Mouse (Mus musculus): ENCODE measurements at regions not wholly inside any gene's neighbourhood (a gene's known extent, or its start where the extent isn't known, plus 50 kb on each side); places are given as distances from the start of the nearest gene placed in this dataset.

DNA sequence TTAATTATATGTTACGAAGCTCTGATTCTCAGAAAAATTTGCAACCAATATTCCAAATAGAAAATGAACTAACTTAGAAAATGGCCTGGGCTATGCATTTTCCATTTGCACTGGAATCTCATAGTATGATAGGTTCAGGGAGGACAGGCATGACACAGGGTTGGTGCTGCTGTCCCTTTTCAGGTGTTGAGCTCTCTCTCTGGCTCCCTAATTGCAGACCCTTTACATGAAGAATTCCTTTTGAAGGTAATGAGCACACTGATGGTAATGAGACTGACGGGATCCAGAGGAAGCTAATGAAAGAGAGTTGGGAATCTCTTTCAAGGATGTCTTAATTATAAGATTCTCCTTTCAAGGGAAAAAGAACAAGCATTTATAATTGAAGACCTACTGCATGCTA lies 87.6 kb downstream of the Serpinb8 start:
- no peaks in the 10 kb centered on the region for H3K9me3 ChIP-seq (ENCODE audit: control insufficient read depth, low read length)
- 45% methylated on average over 2 of the region's 2 CpGs for WGBS

GRCm38 (mm10) chr1:107696858-107697257 lies 107.1 kb downstream of the Serpinb8 start:
- DNase-seq (ENCODE audit: low spot score), result no peak
- Histone ChIP-seq H3K4me2 (ENCODE audit: low read depth, low read length, severe bottlenecking) (no peak overlapping the region), H3K27me3 (ENCODE audit: control insufficient read depth, insufficient read depth, low read length) (no peaks in the 10 kb centered on the region), H3K4me1 (replicated peaks; ENCODE audit: control insufficient read depth, insufficient read depth, low read length) (no peaks in the 10 kb centered on the region), H3K27ac (ENCODE audit: low read depth, low read length) (no peak overlapping the region), H3K4me3 (ENCODE audit: low read depth, low read length) (no peak overlapping the region), H3K9me3 (ENCODE audit: control insufficient read depth, low read length) (no peaks in the 10 kb centered on the region), H3K36me3 (ENCODE audit: control insufficient read depth, insufficient read depth, low read length) (no peaks in the 10 kb centered on the region), H3K9ac (ENCODE audit: low read length) (no peak overlapping the region)
- no peak for ATAC-seq (replicated peaks; ENCODE audit: low FRiP score)
- WGBS, result 15% methylated on average over 2 of the region's 2 CpGs

More for the DNA sequence above, 87.6 kb downstream of the Serpinb8 start:
- Histone ChIP-seq H3K36me3 (ENCODE audit: control insufficient read depth, insufficient read depth, low read length) (no peaks in the 10 kb centered on the region), H3K27me3 (ENCODE audit: control insufficient read depth, insufficient read depth, low read length) (no peaks in the 10 kb centered on the region), H3K4me3 (ENCODE audit: low read depth, low read length) (no peak overlapping the region), H3K9ac (ENCODE audit: low read length) (no peak overlapping the region), H3K4me2 (ENCODE audit: low read depth, low read length, severe bottlenecking) (no peak overlapping the region), H3K27ac (ENCODE audit: low read depth, low read length) (no peak overlapping the region), H3K4me1 (replicated peaks; ENCODE audit: control insufficient read depth, insufficient read depth, low read length) (no peaks in the 10 kb centered on the region)
- no peak for DNase-seq (ENCODE audit: low spot score)
- peak; percentile 89 for ATAC-seq (replicated peaks; ENCODE audit: low FRiP score)

- Histone ChIP-seq H3K27me3 (ENCODE audit: control insufficient read depth, insufficient read depth, low read length) (no peaks in the 10 kb centered on the region), H3K4me3 (ENCODE audit: low read depth, low read length) (no peak overlapping the region), H3K9ac (ENCODE audit: low read length) (no peak overlapping the region), H3K4me2 (ENCODE audit: low read depth, low read length, severe bottlenecking) (no peak overlapping the region), H3K9me3 (ENCODE audit: control insufficient read depth, low read length) (no peaks in the 10 kb centered on the region), H3K27ac (ENCODE audit: low read depth, low read length) (no peak overlapping the region), H3K36me3 (ENCODE audit: control insufficient read depth, insufficient read depth, low read length) (no peaks in the 10 kb centered on the region), H3K4me1 (replicated peaks; ENCODE audit: control insufficient read depth, insufficient read depth, low read length) (no peaks in the 10 kb centered on the region)
- DNase-seq (ENCODE audit: low spot score) (no peak), ATAC-seq (replicated peaks; ENCODE audit: low FRiP score) (no peak)
Observed at GRCm38 (mm10) chr1:107706108-107706548, 116.3 kb downstream of the Serpinb8 start.

GRCm38 (mm10) chr1:107708601-107709000 lies 118.8 kb downstream of the Serpinb8 start:
- no peak for ATAC-seq (replicated peaks; ENCODE audit: low FRiP score)
- H3K27me3 ChIP-seq (ENCODE audit: control insufficient read depth, insufficient read depth, low read length), result no peaks in the 10 kb centered on the region
- H3K4me1 ChIP-seq (replicated peaks; ENCODE audit: control insufficient read depth, insufficient read depth, low read length), result no peaks in the 10 kb centered on the region
- no peak overlapping the region for H3K4me2 ChIP-seq (ENCODE audit: low read depth, low read length, severe bottlenecking)
- no peak overlapping the region for H3K4me3 ChIP-seq (ENCODE audit: low read depth, low read length)
- H3K36me3 ChIP-seq (ENCODE audit: control insufficient read depth, insufficient read depth, low read length), result no peaks in the 10 kb centered on the region
- no peak for DNase-seq (ENCODE audit: low spot score)
- 96% methylated on average over 5 of the region's 5 CpGs for WGBS
- H3K9me3 ChIP-seq (ENCODE audit: control insufficient read depth, low read length), result no peaks in the 10 kb centered on the region
- H3K27ac ChIP-seq (ENCODE audit: low read depth, low read length), result no peak overlapping the region
- H3K9ac ChIP-seq (ENCODE audit: low read length), result no peak overlapping the region

- H3K4me3 ChIP-seq (ENCODE audit: low read depth, low read length), result no peak overlapping the region
- H3K9me3 ChIP-seq (ENCODE audit: control insufficient read depth, low read length), result no peaks in the 10 kb centered on the region
- H3K36me3 ChIP-seq (ENCODE audit: control insufficient read depth, insufficient read depth, low read length), result no peaks in the 10 kb centered on the region
- H3K4me1 ChIP-seq (replicated peaks; ENCODE audit: control insufficient read depth, insufficient read depth, low read length), result no peaks in the 10 kb centered on the region
- WGBS, result 100% methylated on average over 1 of the region's 1 CpGs
- H3K27me3 ChIP-seq (ENCODE audit: control insufficient read depth, insufficient read depth, low read length), result no peaks in the 10 kb centered on the region
- ATAC-seq (replicated peaks; ENCODE audit: low FRiP score), result no peak
- no peak overlapping the region for H3K9ac ChIP-seq (ENCODE audit: low read length)
- H3K4me2 ChIP-seq (ENCODE audit: low read depth, low read length, severe bottlenecking), result no peak overlapping the region
- no peak overlapping the region for H3K27ac ChIP-seq (ENCODE audit: low read depth, low read length)
- DNase-seq (ENCODE audit: low spot score), result no peak
Observed at GRCm38 (mm10) chr1:107714869-107715268, 125.1 kb downstream of the Serpinb8 start.

DNA sequence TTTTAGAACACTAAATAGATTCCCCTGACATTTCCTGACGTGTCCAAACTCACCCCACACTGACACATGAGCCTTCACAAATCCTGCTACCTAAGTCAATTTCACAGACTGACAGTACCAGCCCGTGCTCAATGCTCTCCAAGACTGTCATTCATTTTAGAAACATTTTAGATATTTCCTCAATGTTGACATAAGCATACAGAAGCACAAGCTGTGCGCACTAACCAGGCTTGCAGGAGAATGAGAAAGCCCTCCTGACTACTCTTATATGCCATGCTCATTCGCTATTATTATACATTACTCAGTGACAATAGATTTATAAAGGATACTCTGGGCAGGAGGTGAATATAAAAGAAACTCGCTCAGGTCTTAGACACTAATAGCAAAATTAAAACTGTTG lies 129.5 kb downstream of the Serpinb8 start:
- Histone ChIP-seq H3K36me3 (ENCODE audit: control insufficient read depth, insufficient read depth, low read length) (no peaks in the 10 kb centered on the region), H3K27me3 (ENCODE audit: control insufficient read depth, insufficient read depth, low read length) (no peaks in the 10 kb centered on the region), H3K27ac (ENCODE audit: low read depth, low read length) (no peak overlapping the region), H3K9ac (ENCODE audit: low read length) (no peak overlapping the region), H3K4me2 (ENCODE audit: low read depth, low read length, severe bottlenecking) (no peak overlapping the region), H3K4me1 (replicated peaks; ENCODE audit: control insufficient read depth, insufficient read depth, low read length) (no peaks in the 10 kb centered on the region), H3K9me3 (ENCODE audit: control insufficient read depth, low read length) (no peaks in the 10 kb centered on the region), H3K4me3 (ENCODE audit: low read depth, low read length) (no peak overlapping the region)
- ATAC-seq (replicated peaks; ENCODE audit: low FRiP score) (no peak), DNase-seq (ENCODE audit: low spot score) (no peak)
- 80% methylated on average over 5 of the region's 5 CpGs for WGBS

DNA sequence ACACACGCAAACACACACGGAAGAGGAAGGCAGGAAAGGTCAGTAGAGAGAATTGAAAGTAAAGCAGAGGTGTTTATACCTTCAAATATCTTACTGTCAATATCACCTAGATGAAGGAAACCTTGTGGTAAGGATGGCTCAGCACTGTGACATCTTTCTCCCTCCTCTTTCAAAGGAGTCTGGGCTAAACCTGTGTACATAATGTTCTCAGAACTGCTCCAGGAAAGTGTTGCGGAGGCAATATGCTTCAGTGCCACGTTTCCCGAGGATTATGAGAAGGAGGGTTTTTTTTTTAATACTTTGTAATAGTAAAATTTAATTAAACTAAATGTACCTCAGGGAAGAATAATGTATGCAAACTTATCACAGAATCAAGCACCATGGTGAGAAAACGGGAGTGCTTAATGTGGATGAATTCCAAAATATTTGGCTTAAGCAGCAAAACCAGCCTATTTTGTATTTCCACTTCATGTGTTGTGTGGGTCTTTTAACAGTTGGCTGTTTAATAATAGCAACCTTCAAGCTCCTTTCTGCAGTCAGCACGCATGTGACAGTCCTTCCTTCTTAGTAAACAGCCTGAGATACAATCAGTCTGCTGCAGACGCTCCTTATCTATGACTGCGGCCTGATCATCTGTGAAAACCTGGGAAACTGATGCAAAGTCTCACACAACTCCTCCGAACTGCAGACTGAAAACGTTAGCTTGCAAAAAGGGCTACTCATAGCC lies 138.5 kb downstream of the Serpinb8 start:
- H3K4me2 ChIP-seq (ENCODE audit: low read depth, low read length, severe bottlenecking), result no peak overlapping the region

DNA sequence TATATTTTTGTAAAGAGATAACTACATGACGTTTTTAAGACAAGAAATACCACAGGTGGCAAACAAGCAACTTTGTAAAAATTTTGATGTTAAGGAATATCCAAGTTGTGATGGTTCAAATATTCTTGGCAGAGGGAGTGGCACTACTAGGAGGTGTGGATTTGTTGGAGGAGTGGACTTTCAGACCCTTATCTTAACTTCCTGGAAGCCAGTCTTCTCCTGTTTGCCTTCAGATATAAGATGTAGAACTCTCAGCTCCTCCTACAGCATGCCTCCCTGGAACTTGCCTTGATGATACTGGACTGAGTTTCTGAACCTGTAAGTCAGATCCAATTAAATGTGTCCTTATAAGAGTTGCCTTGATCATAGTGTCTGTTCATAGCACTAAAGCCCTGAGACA lies 175.5 kb downstream of the Serpinb8 start:
- ATAC-seq (replicated peaks; ENCODE audit: low FRiP score) (no peak), DNase-seq (ENCODE audit: low spot score) (no peak)
- Histone ChIP-seq H3K27ac (ENCODE audit: low read depth, low read length) (no peak overlapping the region), H3K4me2 (ENCODE audit: low read depth, low read length, severe bottlenecking) (no peak overlapping the region), H3K4me1 (replicated peaks; ENCODE audit: control insufficient read depth, insufficient read depth, low read length) (no peaks in the 10 kb centered on the region), H3K9me3 (ENCODE audit: control insufficient read depth, low read length) (no peaks in the 10 kb centered on the region), H3K27me3 (ENCODE audit: control insufficient read depth, insufficient read depth, low read length) (no peaks in the 10 kb centered on the region), H3K4me3 (ENCODE audit: low read depth, low read length) (no peak overlapping the region), H3K9ac (ENCODE audit: low read length) (no peak overlapping the region), H3K36me3 (ENCODE audit: control insufficient read depth, insufficient read depth, low read length) (no peaks in the 10 kb centered on the region)
- 87% methylated on average over 1 of the region's 1 CpGs for WGBS

More for the DNA sequence above, 138.5 kb downstream of the Serpinb8 start:
- no peak for DNase-seq (ENCODE audit: low spot score)
- Histone ChIP-seq H3K36me3 (ENCODE audit: control insufficient read depth, insufficient read depth, low read length) (no peaks in the 10 kb centered on the region), H3K27ac (ENCODE audit: low read depth, low read length) (no peak overlapping the region), H3K9me3 (ENCODE audit: control insufficient read depth, low read length) (no peaks in the 10 kb centered on the region), H3K27me3 (ENCODE audit: control insufficient read depth, insufficient read depth, low read length) (no peaks in the 10 kb centered on the region), H3K4me1 (replicated peaks; ENCODE audit: control insufficient read depth, insufficient read depth, low read length) (no peaks in the 10 kb centered on the region), H3K9ac (ENCODE audit: low read length) (no peak overlapping the region), H3K4me3 (ENCODE audit: low read depth, low read length) (no peak overlapping the region)
- no peak for ATAC-seq (replicated peaks; ENCODE audit: low FRiP score)
- WGBS, result 85% methylated on average over 11 of the region's 11 CpGs

Measured in forebrain, embryonic 11.5 days (tissue).